Mouse (Mus musculus) kidney, adult 2 months (tissue): ENCODE results near the gene Car6.

Source experiments
- CTCF ChIP-seq: fragments of 200-500 bp; conservative IDR thresholded peaks from 2 replicates; pipeline ENCODE4 v1.5.1; 2011; ENCODE audit warnings: low read depth, mild to moderate bottlenecking, control low read depth, low read length, moderate library complexity, mixed read lengths; ENCODE audit not compliant: insufficient read depth, insufficient read length
- POLR2A ChIP-seq: fragments of 200-500 bp; IDR thresholded peaks from one replicate; pipeline ENCODE4 v1.6.1; 2011; ENCODE audit warnings: low read depth, low read length, control low read depth

- no peak for TF ChIP-seq POLR2A
- TF ChIP-seq CTCF, result peak; percentile 56
Measured at GRCm38 (mm10) chr4:150173281-150173680, 27.9 kb downstream of the Car6 start.
